Mouse (Mus musculus) heart, postnatal 25 days (tissue): ENCODE measurements around the gene Zfp994. TPM values are rescaled to one million over a fixed set of nuclear protein-coding genes. Genes with fewer than 3 reads are reported as not detected.
"Not testable (repeated sequence)": the region's sequence is repeated elsewhere in the genome, so short reads cannot be mapped to it uniquely, and the experiment has no call there.

Experiments used
- DNase-seq: peaks from one replicate; pipeline ENCODE4 v3.0.0; 2022; ENCODE audit warnings: low spot score
- intact Hi-C: fragments of 180-260 bp; cut with DNase I; formaldehyde crosslinking; loops from one replicate; pipeline ENCODE4 v1.15.1; 2025
- total RNA-seq, 2 experiments: library from RNA; stranded (reverse); gene quantifications; 2 replicates each; pipeline ENCODE4 v1.2.3; 2021

The Zfp994 gene
- total RNA-seq, result 1 to 10 TPM; 2.1 to 2.2 TPM

DNA sequence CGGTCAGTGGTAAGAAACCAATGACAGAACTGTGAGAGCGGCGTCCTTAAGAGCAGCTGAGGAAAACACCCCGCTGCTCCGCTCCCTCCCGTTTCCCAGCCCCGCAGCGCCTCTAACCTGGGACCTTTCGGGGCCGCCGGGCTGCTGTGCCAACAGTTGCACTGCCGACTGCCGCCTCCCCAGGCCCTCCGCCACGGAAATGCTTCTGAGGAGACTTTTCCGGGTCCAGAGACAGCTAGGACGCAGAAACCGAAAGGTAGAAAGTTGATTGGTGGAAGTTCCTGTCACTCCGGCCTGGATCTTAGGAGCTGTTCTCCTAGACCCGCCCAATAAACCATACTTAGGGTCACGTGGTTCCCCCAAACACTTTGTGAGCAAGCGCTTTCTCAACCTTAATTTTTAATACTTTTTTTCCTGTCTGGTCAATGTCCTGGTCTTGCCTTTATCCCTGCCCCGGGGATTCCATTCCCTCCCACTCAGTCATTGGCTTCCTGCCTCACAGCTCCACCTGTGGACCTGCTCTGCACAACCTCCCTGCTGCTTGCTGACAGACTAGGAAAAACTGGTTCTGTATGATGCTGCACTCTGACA is at the start of gene Zfp994:
TSS of gene Zfp994 (minus strand) at position 195 of the 591 bp plus-strand sequence.
- peak; percentile 87 for DNase-seq
- intact Hi-C loops, result loop anchor here (2.0 to 10.0 kb wide), 3 partner anchors 87 to 261 kb away; partner anchors contain the start of genes Zfp758, Zfp942, Zfp943 and Zfp944

DNA sequence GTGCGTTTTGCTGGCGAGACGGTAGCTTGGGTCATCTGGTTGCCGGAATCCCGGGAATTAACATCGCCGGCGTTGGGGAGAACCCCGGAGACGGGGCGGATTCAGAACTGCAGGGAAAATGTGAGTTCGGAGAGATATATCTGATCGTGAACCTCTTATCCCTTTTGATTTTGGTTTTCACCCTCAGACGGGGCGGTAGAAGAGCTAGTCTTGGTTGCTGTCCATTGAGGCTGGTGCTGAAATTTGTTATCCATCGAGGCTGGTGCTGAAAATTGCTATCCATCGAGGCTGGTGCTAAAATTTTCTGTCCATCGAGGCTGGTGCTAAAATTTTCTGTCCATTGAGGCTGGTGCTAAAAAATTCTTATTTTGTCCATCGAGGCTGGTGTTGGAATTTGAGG is 5.3 kb upstream of the Zfp994 start:
- DNase-seq, intact Hi-C loops: not testable (repeated sequence)

DNA sequence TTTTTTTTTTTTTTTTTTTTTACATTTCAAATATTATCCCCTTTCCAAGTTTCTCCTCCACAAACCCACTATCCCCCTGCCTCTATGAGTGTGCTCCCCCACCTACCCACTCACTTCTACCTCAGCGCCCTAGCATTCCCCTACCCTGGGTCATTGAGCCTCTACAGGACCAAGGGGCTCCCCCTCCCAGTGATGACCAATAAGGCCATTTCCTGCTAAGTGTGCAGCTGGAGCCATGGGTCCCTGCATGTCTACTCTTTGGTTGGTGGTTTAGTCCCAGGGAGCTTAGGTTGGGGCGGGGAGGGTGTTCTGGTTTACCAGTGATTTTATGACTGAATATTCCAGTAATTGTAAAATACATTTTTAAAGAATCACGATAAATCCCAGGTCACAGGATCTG is 401 bp downstream of the Zfp994 start:
- DNase-seq, result not testable (repeated sequence)
- intact Hi-C loops, result loop anchor here (2.0 to 10.0 kb wide), 3 partner anchors 88 to 260 kb away; partner anchors contain the start of genes Zfp758, Zfp942, Zfp943 and Zfp944

- peak; percentile 11 for DNase-seq
- intact Hi-C loops, result loop anchor here (10.0 kb wide), 1 partner anchor 249 kb away; no protein-coding TSS in a partner anchor
Measured at GRCm38 (mm10) chr17:22165722-22166294, 59.6 kb downstream of the Zfp994 start, which contains the start of gene Zfp947. TSS of gene Zfp947 (minus strand) at chr17:22166190.

DNA sequence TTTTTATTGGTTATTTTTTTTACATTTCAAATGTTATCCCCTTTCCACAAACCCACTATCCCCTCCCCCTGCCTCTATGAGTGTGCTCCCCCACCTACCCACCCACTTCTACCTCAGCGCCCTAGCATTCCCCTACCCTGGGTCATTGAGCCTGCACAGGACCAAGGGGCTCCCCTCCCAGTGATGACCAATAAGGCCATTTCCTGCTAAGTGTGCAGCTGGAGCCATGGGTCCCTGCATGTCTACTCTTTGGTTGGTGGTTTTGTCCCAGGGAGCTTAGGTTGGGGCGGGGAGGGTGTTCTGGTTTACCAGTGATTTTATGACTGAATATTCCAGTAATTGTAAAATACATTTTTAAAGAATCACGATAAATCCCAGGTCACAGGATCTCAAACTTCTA is 60.1 kb downstream of the Zfp994 start:
- intact Hi-C loops, result loop anchor here (10.0 kb wide), 1 partner anchor 249 kb away; no protein-coding TSS in a partner anchor
- not testable (repeated sequence) for DNase-seq

- intact Hi-C loops, DNase-seq: not testable (repeated sequence)
Measured at GRCm38 (mm10) chr17:22153951-22154350, 71.5 kb downstream of the Zfp994 start.

Other genes with a start within 250 kb of the Zfp994 start
- 1 to 10 TPM; 1.0 to 1.5 TPM for gene Zfp947, start 59.4 kb downstream of the Zfp994 start, total RNA-seq
- 1 to 10 TPM; 6.2 to 7.0 TPM for gene CT030661.1, start 89.2 kb upstream of the Zfp994 start, total RNA-seq
- gene Zfp944, start 135.8 kb upstream of the Zfp994 start, total RNA-seq, result 1 to 10 TPM; 4.4 to 4.8 TPM
- gene Zfp758, start 135.8 kb upstream of the Zfp994 start, total RNA-seq, result 1 to 10 TPM; 7.6 to 9.3 TPM
- gene Zfp946, start 198.6 kb upstream of the Zfp994 start, total RNA-seq, result 1 to 10 TPM; 3.0 to 3.7 TPM